18 mouse cellular contexts compared by ENCODE assay signal in genomic region chr9:89922666-89923065, GRCm38 (mm10). TPM values are rescaled to one million over a fixed set of nuclear protein-coding genes. Genes with fewer than 3 reads are reported as not detected.
"Had no signal": no experiment of that assay in that cellular context is flagged by ENCODE, and none has a peak within 500 bp of the region (broad histone marks: within the 10 kb centered on the region; RNA-seq: fewer than 3 reads in every experiment).

No protein-coding gene starts in this region.

- H3K27ac ChIP-seq: lung, embryonic 15.5 days; macrophage; midbrain, embryonic 13.5 days; midbrain, embryonic 15.5 days; neural tube, embryonic 12.5 days; stomach, embryonic 15.5 days; stomach, postnatal 0 days had no signal

- DNase-seq: lung, adult 2 months; lung, postnatal 14 days; lung, postnatal 36 days; right cerebral cortex, postnatal 14 days; thymus, adult 2 months; thymus, postnatal 25 days; thymus, postnatal 4 days had no signal

- H3K27me3 ChIP-seq: lung, embryonic 15.5 days; midbrain, embryonic 13.5 days; midbrain, embryonic 15.5 days; neural tube, embryonic 12.5 days; stomach, embryonic 15.5 days had no signal

- H3K4me2 ChIP-seq: lung, embryonic 15.5 days; midbrain, embryonic 11.5 days; midbrain, embryonic 13.5 days; midbrain, embryonic 15.5 days; neural tube, embryonic 12.5 days; stomach, embryonic 15.5 days had no signal

- H3K36me3 ChIP-seq: lung, embryonic 15.5 days; midbrain, embryonic 13.5 days; midbrain, embryonic 15.5 days; neural tube, embryonic 12.5 days; stomach, embryonic 15.5 days had no signal

- H3K4me3 ChIP-seq: lung, embryonic 15.5 days; megakaryocyte, embryonic 14.5 days; midbrain, embryonic 13.5 days; midbrain, embryonic 15.5 days; neural tube, embryonic 12.5 days; stomach, embryonic 15.5 days had no signal

- ATAC-seq: lung, postnatal 0 days; midbrain, embryonic 13.5 days; midbrain, embryonic 15.5 days had no signal

- H3K9me3 ChIP-seq: lung, embryonic 15.5 days; midbrain, embryonic 13.5 days; stomach, embryonic 15.5 days had no signal

- H3K9ac ChIP-seq: lung, embryonic 15.5 days; midbrain, embryonic 13.5 days; midbrain, embryonic 15.5 days; neural tube, embryonic 12.5 days; stomach, embryonic 15.5 days had no signal

- H3K4me1 ChIP-seq: lung, embryonic 15.5 days; megakaryocyte, embryonic 14.5 days; midbrain, embryonic 13.5 days; midbrain, embryonic 15.5 days; neural tube, embryonic 12.5 days; stomach, embryonic 15.5 days had no signal

RNA-seq across cellular contexts. Expression of gene Rasgrf1, which starts 13.0 kb away (rescaled TPM):
- total RNA-seq: neutrophil, adult 5-6 weeks had no signal
- polyA plus RNA-seq: macrophage had no signal
